Comparison of ENCODE assay signal across 20 mouse cellular contexts in genomic region chr5:117569190-117569795, GRCm38 (mm10).
DNase-seq lines count a peak whose midpoint lies in the region; ATAC-seq lines count a peak whose summit lies in the region.
"Had no signal": no experiment of that assay in that cellular context is flagged by ENCODE, and none has a peak within 500 bp of the region (broad histone marks: within the 10 kb centered on the region; RNA-seq: fewer than 3 reads in every experiment).

No protein-coding gene starts in this region.

- H3K4me3 ChIP-seq in midbrain, embryonic 16.5 days (ENCODE audit: low read depth, low read length): no peak overlapping the region
- H3K4me3 ChIP-seq: embryonic facial prominence, embryonic 12.5 days; forebrain, embryonic 15.5 days; midbrain, embryonic 12.5 days; myocyte; neural tube, embryonic 15.5 days had no signal

- H3K27ac ChIP-seq in midbrain, embryonic 16.5 days (ENCODE audit: low read length): no peak overlapping the region
- H3K27ac ChIP-seq: embryonic facial prominence, embryonic 12.5 days; forebrain, embryonic 15.5 days; hindbrain, postnatal 0 days; midbrain, embryonic 12.5 days; neural tube, embryonic 15.5 days had no signal

- H3K4me1 ChIP-seq in midbrain, embryonic 16.5 days (ENCODE audit: control insufficient read depth, insufficient read depth, low read length): peaks cover 9% of the 10 kb centered on the region
- H3K4me1 ChIP-seq: embryonic facial prominence, embryonic 12.5 days; midbrain, embryonic 12.5 days had no signal

- H3K36me3 ChIP-seq in midbrain, embryonic 16.5 days (ENCODE audit: control insufficient read depth, insufficient read depth, low read length): no peaks in the 10 kb centered on the region; the same call in 1 of the 2 replicates
- H3K36me3 ChIP-seq: embryonic facial prominence, embryonic 12.5 days; forebrain, embryonic 15.5 days; midbrain, embryonic 12.5 days had no signal

- 90% methylated on average over 6 of the region's 6 CpGs for WGBS in midbrain, embryonic 16.5 days

- DNase-seq in cerebellum, adult 11-12 months: peak; percentile 92
- peak; percentile 70 to 79 for DNase-seq in cerebellum, postnatal 10 days
- DNase-seq in kidney, adult 8-10 months: peak; percentile 74 to 84
- peak; percentile 58 to 77 for DNase-seq in kidney, postnatal 36 days
- no peak for DNase-seq in retina, postnatal 1 day
- DNase-seq in right cerebral cortex, adult 2 months (ENCODE audit: low spot score in 2 of 2): no peak
- DNase-seq: heart, postnatal 36 days; layer of hippocampus, postnatal 36 days; left cerebral cortex, postnatal 4 days; lung, embryonic 14.5 days; thymus, postnatal 25 days had no signal

- H3K9ac ChIP-seq in midbrain, embryonic 16.5 days (ENCODE audit: low read depth, low read length): no peak overlapping the region
- H3K9ac ChIP-seq: embryonic facial prominence, embryonic 12.5 days; forebrain, embryonic 15.5 days; lung, embryonic 14.5 days; midbrain, embryonic 12.5 days; neural tube, embryonic 15.5 days had no signal

- H3K27me3 ChIP-seq in midbrain, embryonic 16.5 days (ENCODE audit: control insufficient read depth, insufficient read depth, low read depth, low read length): no peaks in the 10 kb centered on the region
- H3K27me3 ChIP-seq: embryonic facial prominence, embryonic 12.5 days; forebrain, embryonic 15.5 days; midbrain, embryonic 12.5 days; neural tube, embryonic 15.5 days had no signal

- no peak for ATAC-seq in midbrain, embryonic 16.5 days
- ATAC-seq: forebrain, embryonic 15.5 days; hindbrain, postnatal 0 days had no signal

- no peaks in the 10 kb centered on the region for H3K9me3 ChIP-seq in midbrain, embryonic 16.5 days (replicated peaks; ENCODE audit: control insufficient read depth, low read length, poor library complexity, severe bottlenecking)
- H3K9me3 ChIP-seq: embryonic facial prominence, embryonic 12.5 days; forebrain, embryonic 15.5 days; midbrain, embryonic 12.5 days; neural tube, embryonic 15.5 days had no signal

- H3K4me2 ChIP-seq in midbrain, embryonic 16.5 days (ENCODE audit: low read length): no peak overlapping the region
- H3K4me2 ChIP-seq: embryonic facial prominence, embryonic 12.5 days; forebrain, embryonic 15.5 days; heart, embryonic 11.5 days; liver, embryonic 11.5 days; lung, embryonic 14.5 days; midbrain, embryonic 12.5 days; neural tube, embryonic 15.5 days had no signal

Comparison
In these comparisons a context has a peak if more than half of its experiments do, and no peak if none do; other contexts are left out.
1. DNase-seq: peak in cerebellum, adult 11-12 months (single experiment), cerebellum, postnatal 10 days (2 of 2), kidney, adult 8-10 months (2 of 2) and kidney, postnatal 36 days (2 of 2); none in retina, postnatal 1 day (single experiment) and right cerebral cortex, adult 2 months (0 of 2).